Mouse (Mus musculus) mesoderm, embryonic 11.5 days (tissue): Measurements from ENCODE around the gene Cux2.

Source experiments
- DNase-seq: peaks from one replicate; pipeline ENCODE4 v3.0.0-alpha.2; 2012; ENCODE audit warnings: low read depth, low spot score

Cux2 gene

DNA sequence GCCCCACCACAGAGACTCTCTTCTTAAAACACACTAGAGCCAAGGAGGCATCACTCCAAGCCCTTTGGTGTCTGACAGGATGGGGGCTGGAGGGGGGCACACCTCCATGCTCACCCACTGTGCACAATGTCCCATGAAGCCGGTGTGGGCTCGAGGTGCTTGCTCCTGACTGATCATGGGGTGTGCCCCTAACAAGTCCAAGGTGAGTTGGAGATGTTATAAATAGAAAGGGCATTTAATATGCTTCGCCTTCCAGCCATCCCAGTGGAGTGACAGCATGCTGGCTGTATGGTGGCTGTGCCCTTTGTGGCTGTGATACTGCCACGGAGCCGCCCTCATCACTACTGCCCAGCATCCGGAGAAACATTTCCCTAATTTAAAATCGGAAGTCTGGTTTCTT is 87.5 kb downstream of the Cux2 start:
- no peak for DNase-seq

- no peak for DNase-seq
Observed at GRCm38 (mm10) chr5:121961256-121961655, 88.6 kb downstream of the Cux2 start.

GRCm38 (mm10) chr5:121959688-121960087 is 90.2 kb downstream of the Cux2 start:
- DNase-seq: no peak

GRCm38 (mm10) chr5:121958551-121958950 is 91.4 kb downstream of the Cux2 start:
- DNase-seq: no peak

DNA sequence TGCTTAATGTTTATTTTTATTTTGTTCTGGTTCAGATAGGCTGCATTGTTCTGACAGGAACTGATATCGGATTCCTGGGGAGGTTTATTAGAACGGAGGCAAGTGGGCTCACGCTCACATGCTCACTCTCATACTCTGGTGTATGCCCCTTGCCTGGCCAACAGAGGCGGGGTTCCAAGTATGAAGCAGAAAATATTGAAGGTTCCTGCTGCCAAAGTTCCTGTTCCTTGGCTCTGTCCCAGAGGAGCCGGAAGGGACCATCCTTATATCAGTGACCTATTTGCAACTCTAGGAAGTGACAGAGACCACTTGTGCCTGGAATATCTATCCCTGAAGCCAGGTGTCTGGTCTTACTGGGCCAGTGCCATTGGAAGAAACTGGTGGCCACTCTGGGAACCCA is 94.1 kb downstream of the Cux2 start:
- DNase-seq: no peak

GRCm38 (mm10) chr5:121950175-121950574 is 99.7 kb downstream of the Cux2 start:
- DNase-seq: no peak

- no peak for DNase-seq
Observed at GRCm38 (mm10) chr5:121949050-121949443, 100.9 kb downstream of the Cux2 start.

DNA sequence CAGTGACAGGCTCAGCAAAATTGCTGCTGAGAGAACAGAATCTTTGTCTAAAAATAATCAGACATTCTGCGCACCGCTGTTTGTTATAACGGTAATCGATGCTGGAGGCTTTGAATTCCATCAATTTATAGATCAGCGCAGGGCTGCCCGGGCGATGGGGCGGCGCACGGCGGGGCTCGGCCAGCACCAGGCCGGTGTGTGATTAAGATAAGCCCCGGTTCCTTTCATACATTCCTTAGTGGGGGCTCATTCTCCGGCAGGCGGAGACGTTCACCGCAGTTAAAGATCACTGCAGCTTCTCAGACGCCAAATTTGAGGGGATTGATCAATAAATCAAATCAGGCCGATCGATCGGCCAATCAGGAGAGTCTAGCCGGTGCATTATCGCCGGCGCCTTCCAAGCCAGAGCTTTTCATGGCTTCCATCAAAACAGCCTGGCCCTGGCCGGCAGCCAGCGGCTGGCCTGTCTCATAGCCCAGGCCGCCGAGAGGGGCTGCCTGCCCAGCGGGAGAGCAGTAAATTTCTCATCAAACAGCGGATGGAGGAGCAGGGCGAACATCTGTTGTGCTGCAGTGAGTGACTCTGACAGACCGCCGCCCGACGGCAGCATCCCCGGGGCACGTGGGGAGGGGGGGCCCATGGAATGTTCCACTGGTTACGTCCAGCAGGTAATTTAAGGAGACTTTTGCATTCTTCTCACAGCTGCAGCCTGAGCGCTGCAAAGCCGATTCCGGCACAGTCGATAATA is 101.4 kb downstream of the Cux2 start:
- DNase-seq: peak; percentile 94

DNA sequence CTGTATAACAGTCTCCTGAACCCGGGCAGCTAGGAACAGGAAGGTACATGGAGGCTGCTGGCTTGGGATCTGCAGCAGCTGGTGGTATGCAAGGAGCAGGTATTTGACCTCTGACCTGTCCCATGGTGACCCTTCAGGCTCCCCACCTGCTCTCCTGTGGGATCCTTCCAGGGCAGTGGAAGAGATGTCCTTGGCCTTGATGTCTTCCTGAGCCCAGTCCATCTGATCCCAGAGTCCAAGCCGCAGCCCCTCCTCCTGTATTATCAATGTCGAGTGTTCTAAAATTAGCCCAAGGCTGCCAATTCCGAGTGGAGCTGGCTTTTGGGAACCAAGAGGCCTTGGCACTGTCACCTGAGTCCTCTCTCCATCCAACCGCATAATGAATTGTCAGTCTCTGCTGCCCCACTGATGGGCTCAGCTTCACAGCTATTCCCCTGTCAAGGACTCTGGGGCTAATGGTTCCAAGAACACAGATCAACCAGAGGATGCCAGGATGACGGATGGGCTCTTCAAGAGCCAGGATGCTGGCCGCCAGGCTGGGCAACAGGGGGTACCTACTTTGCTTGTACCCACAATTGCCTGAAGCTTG is 103.2 kb downstream of the Cux2 start:
- no peak for DNase-seq

- peak; percentile 74 for DNase-seq
Observed at GRCm38 (mm10) chr5:121945819-121946218, 104.1 kb downstream of the Cux2 start.

- DNase-seq: no peak
Observed at GRCm38 (mm10) chr5:121944021-121944790, 105.7 kb downstream of the Cux2 start.

DNA sequence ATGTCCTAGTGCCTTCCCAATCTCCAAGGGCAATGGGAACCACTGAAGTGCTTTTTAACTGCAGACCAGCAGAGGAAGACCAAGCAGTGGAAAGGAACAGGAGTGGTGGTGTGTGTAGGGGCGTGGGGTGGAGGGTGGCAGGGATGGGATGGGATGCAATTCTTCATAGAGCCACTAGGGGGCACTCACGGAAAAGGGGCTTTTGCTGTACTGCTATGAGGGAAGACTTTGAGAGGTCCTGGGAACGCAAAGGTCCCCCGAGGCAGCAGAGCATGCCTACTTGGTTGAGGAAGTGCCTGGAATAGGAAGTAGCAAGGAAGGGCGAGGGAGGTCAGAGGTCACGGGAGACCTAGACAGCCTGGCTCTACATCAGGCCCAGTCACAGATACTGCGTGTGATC is 106.4 kb downstream of the Cux2 start:
- DNase-seq: no peak

- no peak for DNase-seq
Observed at GRCm38 (mm10) chr5:121938065-121938849, 111.6 kb downstream of the Cux2 start.

- peak; percentile 80 for DNase-seq
Observed at GRCm38 (mm10) chr5:121930261-121930660, 119.6 kb downstream of the Cux2 start.

- DNase-seq: no peak
Observed at GRCm38 (mm10) chr5:121928362-121929000, 121.4 kb downstream of the Cux2 start.

DNA sequence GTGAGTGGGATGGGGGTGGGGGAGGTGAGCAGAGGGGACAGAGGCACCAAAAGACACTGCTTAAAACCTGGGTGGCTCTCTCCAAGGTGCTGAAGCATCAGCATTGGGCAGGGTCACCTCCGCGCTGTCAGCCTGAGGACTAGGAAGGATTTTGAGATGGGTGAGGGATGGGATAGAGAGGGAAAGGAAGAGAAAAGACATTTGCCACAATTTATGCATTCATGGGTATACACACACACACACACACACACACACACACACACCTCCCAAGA is 123.4 kb downstream of the Cux2 start:
- DNase-seq: peak; percentile 74

GRCm38 (mm10) chr5:121925751-121926542 is 124.0 kb downstream of the Cux2 start:
- peak; percentile 58 for DNase-seq

DNA sequence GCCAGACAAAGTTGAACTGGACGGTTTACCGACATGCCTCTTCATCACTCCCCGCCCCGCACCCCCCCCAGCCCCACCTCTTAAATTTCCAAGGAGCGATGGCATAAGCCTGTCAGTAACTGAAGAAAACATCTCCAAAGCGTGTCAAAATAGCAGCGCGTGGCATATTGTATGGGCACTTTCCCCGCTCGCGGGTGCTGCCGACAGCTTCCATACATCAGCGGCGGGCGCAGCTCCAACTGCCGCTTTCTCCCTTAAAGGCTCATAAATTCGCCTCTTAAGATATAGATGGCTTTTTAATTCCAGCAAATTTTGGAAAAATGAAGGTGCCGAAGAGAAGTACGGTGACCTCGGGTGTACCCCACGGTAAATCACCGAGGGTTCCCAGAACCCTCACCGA is 124.6 kb downstream of the Cux2 start:
- DNase-seq: no peak

DNA sequence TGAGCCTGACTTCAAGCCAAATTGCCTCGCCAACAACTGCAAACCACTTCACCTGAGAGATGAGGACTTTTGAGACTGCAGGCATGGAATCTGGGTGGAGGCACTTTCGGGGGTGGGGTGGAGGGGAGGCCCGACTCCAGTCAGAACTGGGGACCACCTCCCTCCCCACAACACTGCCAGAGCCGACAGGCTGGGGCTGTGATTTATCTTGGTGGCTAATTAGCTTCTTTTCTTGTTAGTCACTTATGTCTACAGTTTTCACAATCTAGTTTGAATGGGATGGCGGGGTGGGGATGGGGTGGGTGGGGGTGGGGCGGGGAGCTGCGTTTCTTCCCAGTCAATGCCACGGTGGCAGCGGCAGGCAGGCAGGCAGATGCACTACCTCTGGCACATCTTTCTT is 125.5 kb downstream of the Cux2 start:
- DNase-seq: no peak

- no peak for DNase-seq
Observed at GRCm38 (mm10) chr5:121922942-121923826, 126.7 kb downstream of the Cux2 start.
